Mouse (Mus musculus) urinary bladder, adult 18-20 months (tissue): Measurements from ENCODE around the gene Gm7954.
"Not testable (repeated sequence)": the region's sequence is repeated elsewhere in the genome, so short reads cannot be mapped to it uniquely, and the experiment has no call there.

ENCODE experiments used
- DNase-seq, 2 experiments: peaks; one replicate each; pipeline ENCODE4 v3.0.0; 2022; ENCODE audit warnings: low spot score in 2 of 2, mixed read lengths in 2 of 2

The Gm7954 gene

GRCm38 (mm10) chr14:41453418-41453817 lies at the start of gene Gm7954:
TSS of gene Gm7954 (minus strand) at chr14:41453518.
- DNase-seq = not testable (repeated sequence)

GRCm38 (mm10) chr14:41489385-41489784 lies 36.1 kb upstream of the Gm7954 start, which contains the start of gene Gm3486:
TSS of gene Gm3486 (minus strand) at chr14:41489485.
- DNase-seq = not testable (repeated sequence)

GRCm38 (mm10) chr14:41425393-41426075 lies 27.8 kb downstream of the Gm7954 start:
- DNase-seq = not testable (repeated sequence)

- DNase-seq = not testable (repeated sequence)
These were observed 28.6 kb downstream of the Gm7954 start for GRCm38 (mm10) chr14:41424694-41425093.

GRCm38 (mm10) chr14:41408181-41408580 lies 45.1 kb downstream of the Gm7954 start, which contains the start of gene Gm6482:
TSS of gene Gm6482 (minus strand) at chr14:41408281.
- not testable (repeated sequence) for DNase-seq
